Mouse (Mus musculus) neural tube, embryonic 14.5 days (tissue): ENCODE results near the gene Shld2. TPM values are rescaled to one million over a fixed set of nuclear protein-coding genes. Genes with fewer than 3 reads are reported as not detected.

Experiments
- ATAC-seq: fragments of 200-750 bp; cut with Nextera tagmentation; 2 replicates; pipeline ENCODE4 v1.8.0; 2017; ENCODE audit warnings: low read depth, mild to moderate bottlenecking, moderate TSS enrichment, moderate library complexity
- H3K27ac ChIP-seq: fragments of 300-500 bp; sonication (generic); 2 replicates; pipeline ENCODE4 v1.5.1; 2014; ENCODE audit warnings: low read depth, mild to moderate bottlenecking, control low read depth, low read length, moderate library complexity, mixed read lengths
- H3K27me3 ChIP-seq: fragments of 300-500 bp; sonication (generic); 2 replicates; pipeline ENCODE4 v1.6.1; 2014; ENCODE audit warnings: low read length; ENCODE audit not compliant: control insufficient read depth, insufficient read depth
- H3K36me3 ChIP-seq: fragments of 300-500 bp; sonication (generic); 2 replicates; pipeline ENCODE4 v1.6.1; 2014; ENCODE audit warnings: low read length, mixed read lengths; ENCODE audit not compliant: control insufficient read depth, insufficient read depth
- H3K4me1 ChIP-seq: fragments of 300-500 bp; sonication (generic); 2 replicates; pipeline ENCODE4 v1.6.1; 2014; ENCODE audit warnings: low read length; ENCODE audit not compliant: control insufficient read depth, insufficient read depth
- H3K4me2 ChIP-seq: fragments of 300-500 bp; sonication (generic); 2 replicates; pipeline ENCODE4 v1.6.1; 2014; ENCODE audit warnings: mild to moderate bottlenecking, low read depth, low read length, control low read depth
- H3K4me3 ChIP-seq: fragments of 300-500 bp; sonication (generic); 2 replicates; pipeline ENCODE4 v1.5.1; 2014; ENCODE audit warnings: low read depth, low read length, control low read depth, mixed read lengths
- H3K9ac ChIP-seq: fragments of 300-500 bp; sonication (generic); replicated peaks from 2 replicates; pipeline ENCODE4 v1.6.1; 2014; ENCODE audit warnings: low read depth, mild to moderate bottlenecking, control low read depth, low read length, mixed read lengths
- H3K9me3 ChIP-seq: fragments of 300-500 bp; sonication (generic); 2 replicates; pipeline ENCODE4 v1.6.1; 2016; ENCODE audit warnings: low read length; ENCODE audit not compliant: control insufficient read depth
- WGBS: fragments of 180-500 bp; shearing (Covaris S2); extraction: QIAGEN DNeasy Blood & Tissue Kit; methylation state at CpG from one replicate; pipeline ENCODE4 v1.1.7; 2014; 5-methylcytosine and 5-hydroxymethylcytosine counted together
- polyA plus RNA-seq: library from polyadenylated mRNA; unstranded; fragments of >200 nt; fragmentation: Nextera tagmentation; extraction: Ambion mirVana; gene quantifications from 2 replicates; pipeline ENCODE4 v1.2.1, GENCODE M21; 2014

Gene Shld2
- polyA plus RNA-seq, 1 experiment from 2014 or later, result 8.0 TPM

GRCm38 (mm10) chr14:34298871-34299700 lies 11.2 kb downstream of the Shld2 start:
- Histone ChIP-seq H3K9me3 (no peaks in the 10 kb centered on the region), H3K9ac (no peak overlapping the region), H3K27me3 (no peaks in the 10 kb centered on the region), H3K4me2 (no peak overlapping the region), H3K27ac (no peak overlapping the region), H3K36me3 (no peaks in the 10 kb centered on the region), H3K4me1 (no peaks in the 10 kb centered on the region), H3K4me3 (no peak overlapping the region)
- no peak for ATAC-seq
- 83% methylated on average over 11 of the region's 11 CpGs for WGBS

- no peak overlapping the region for H3K27ac ChIP-seq
- no peak overlapping the region for H3K4me2 ChIP-seq
- H3K4me3 ChIP-seq, result no peak overlapping the region
- H3K36me3 ChIP-seq, result no peaks in the 10 kb centered on the region
- H3K9me3 ChIP-seq, result no peaks in the 10 kb centered on the region
- ATAC-seq, result no peak
- H3K9ac ChIP-seq, result no peak overlapping the region
- 54% methylated on average over 2 of the region's 2 CpGs for WGBS
- no peaks in the 10 kb centered on the region for H3K4me1 ChIP-seq
- H3K27me3 ChIP-seq, result no peaks in the 10 kb centered on the region
Observed at GRCm38 (mm10) chr14:34297634-34298033, 12.7 kb downstream of the Shld2 start.

- Histone ChIP-seq H3K9ac (no peak overlapping the region), H3K27me3 (no peaks in the 10 kb centered on the region), H3K9me3 (no peaks in the 10 kb centered on the region), H3K27ac (no peak overlapping the region), H3K4me3 (no peak overlapping the region), H3K36me3 (no peaks in the 10 kb centered on the region), H3K4me2 (no peak overlapping the region), H3K4me1 (no peaks in the 10 kb centered on the region)
- WGBS, result 54% methylated on average over 4 of the region's 4 CpGs
- no peak for ATAC-seq
Observed at GRCm38 (mm10) chr14:34297038-34297437, 13.3 kb downstream of the Shld2 start.

- no peak overlapping the region for H3K27ac ChIP-seq
- H3K27me3 ChIP-seq, result no peaks in the 10 kb centered on the region
- H3K4me2 ChIP-seq, result no peak overlapping the region
- no peaks in the 10 kb centered on the region for H3K36me3 ChIP-seq
- H3K4me3 ChIP-seq, result no peak overlapping the region
- 83% methylated on average over 7 of the region's 7 CpGs for WGBS
- no peaks in the 10 kb centered on the region for H3K4me1 ChIP-seq
- H3K9me3 ChIP-seq, result no peaks in the 10 kb centered on the region
- H3K9ac ChIP-seq, result no peak overlapping the region
- ATAC-seq, result no peak
Observed at GRCm38 (mm10) chr14:34296350-34296749, 13.9 kb downstream of the Shld2 start.

- H3K9me3 ChIP-seq, result no peaks in the 10 kb centered on the region
- 89% methylated on average over 3 of the region's 3 CpGs for WGBS
- ATAC-seq, result no peak
- H3K36me3 ChIP-seq, result no peaks in the 10 kb centered on the region
- no peak overlapping the region for H3K4me2 ChIP-seq
- no peak overlapping the region for H3K4me3 ChIP-seq
- H3K27ac ChIP-seq, result no peak overlapping the region
- H3K4me1 ChIP-seq, result no peaks in the 10 kb centered on the region
- H3K9ac ChIP-seq, result no peak overlapping the region
- no peaks in the 10 kb centered on the region for H3K27me3 ChIP-seq
Observed at GRCm38 (mm10) chr14:34293641-34294040, 16.7 kb downstream of the Shld2 start.

GRCm38 (mm10) chr14:34290229-34290628 lies 20.1 kb downstream of the Shld2 start:
- Histone ChIP-seq H3K36me3 (no peaks in the 10 kb centered on the region), H3K9me3 (no peaks in the 10 kb centered on the region), H3K4me1 (no peaks in the 10 kb centered on the region), H3K27me3 (no peaks in the 10 kb centered on the region), H3K4me2 (no peak overlapping the region), H3K9ac (no peak overlapping the region), H3K4me3 (no peak overlapping the region), H3K27ac (no peak overlapping the region)
- WGBS, result 62% methylated on average over 1 of the region's 1 CpGs
- ATAC-seq, result no peak

- Histone ChIP-seq H3K4me1 (no peaks in the 10 kb centered on the region), H3K9ac (no peak overlapping the region), H3K9me3 (no peaks in the 10 kb centered on the region), H3K4me2 (no peak overlapping the region), H3K27me3 (no peaks in the 10 kb centered on the region), H3K4me3 (no peak overlapping the region), H3K27ac (no peak overlapping the region), H3K36me3 (no peaks in the 10 kb centered on the region)
- 72% methylated on average over 3 of the region's 3 CpGs for WGBS
- no peak for ATAC-seq
Observed at GRCm38 (mm10) chr14:34289259-34290015, 20.9 kb downstream of the Shld2 start.

GRCm38 (mm10) chr14:34288396-34288795 lies 21.9 kb downstream of the Shld2 start:
- no peak overlapping the region for H3K4me3 ChIP-seq
- no peaks in the 10 kb centered on the region for H3K9me3 ChIP-seq
- no peaks in the 10 kb centered on the region for H3K4me1 ChIP-seq
- ATAC-seq, result no peak
- WGBS, result 66% methylated on average over 2 of the region's 2 CpGs
- H3K4me2 ChIP-seq, result no peak overlapping the region
- no peak overlapping the region for H3K27ac ChIP-seq
- no peaks in the 10 kb centered on the region for H3K27me3 ChIP-seq
- H3K9ac ChIP-seq, result no peak overlapping the region
- H3K36me3 ChIP-seq, result no peaks in the 10 kb centered on the region

- Histone ChIP-seq H3K4me3 (no peak overlapping the region), H3K4me1 (no peaks in the 10 kb centered on the region), H3K27ac (no peak overlapping the region), H3K27me3 (no peaks in the 10 kb centered on the region), H3K9ac (no peak overlapping the region), H3K36me3 (no peaks in the 10 kb centered on the region), H3K4me2 (no peak overlapping the region), H3K9me3 (no peaks in the 10 kb centered on the region)
- WGBS, result 95% methylated on average over 5 of the region's 5 CpGs
- no peak for ATAC-seq
Observed at GRCm38 (mm10) chr14:34281736-34282269, 28.5 kb downstream of the Shld2 start.
